Mouse (Mus musculus) kidney, adult 2 months (tissue): ENCODE results near the gene Frmpd2.
"Not testable (repeated sequence)": the region's sequence is repeated elsewhere in the genome, so short reads cannot be mapped to it uniquely, and the experiment has no call there.

Experiments
- CTCF ChIP-seq: fragments of 200-500 bp; conservative IDR thresholded peaks from 2 replicates; pipeline ENCODE4 v1.5.1; 2011; ENCODE audit warnings: low read depth, mild to moderate bottlenecking, control low read depth, low read length, moderate library complexity, mixed read lengths; ENCODE audit not compliant: insufficient read depth, insufficient read length
- POLR2A ChIP-seq: fragments of 200-500 bp; IDR thresholded peaks from one replicate; pipeline ENCODE4 v1.6.1; 2011; ENCODE audit warnings: low read depth, low read length, control low read depth

DNA sequence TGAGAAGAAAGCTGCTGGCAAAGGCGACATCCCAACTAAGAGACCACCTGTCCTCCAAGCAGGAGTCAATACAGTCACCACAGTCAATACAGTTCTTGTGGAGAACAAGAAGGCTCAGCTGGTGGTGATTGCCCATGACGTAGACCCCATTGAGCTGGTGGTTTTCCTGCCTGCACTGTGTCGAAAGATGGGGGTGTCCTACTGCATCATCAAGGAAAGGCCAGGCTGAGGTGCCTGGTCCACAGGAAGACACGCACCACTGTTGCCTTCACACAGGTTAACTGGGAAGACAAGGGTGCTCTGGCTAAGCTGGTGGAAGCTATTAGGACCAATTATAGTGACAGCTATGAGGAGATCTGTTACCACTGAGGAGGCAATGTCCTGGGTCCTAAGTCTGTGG, 39.0 kb upstream of the Frmpd2 start:
- not testable (repeated sequence) for TF ChIP-seq POLR2A, CTCF
